Mouse (Mus musculus): ENCODE data around the gene Gm4216. TPM values are rescaled to one million over a fixed set of nuclear protein-coding genes. Genes with fewer than 3 reads are reported as not detected.
"Not testable (repeated sequence)": the region's sequence is repeated elsewhere in the genome, so short reads cannot be mapped to it uniquely, and the experiment has no call there.

Gene Gm4216
- polyA plus RNA-seq (2014; fragmentation: Nextera tagmentation; extraction: Ambion mirVana) = not detected in 2 replicates

DNA sequence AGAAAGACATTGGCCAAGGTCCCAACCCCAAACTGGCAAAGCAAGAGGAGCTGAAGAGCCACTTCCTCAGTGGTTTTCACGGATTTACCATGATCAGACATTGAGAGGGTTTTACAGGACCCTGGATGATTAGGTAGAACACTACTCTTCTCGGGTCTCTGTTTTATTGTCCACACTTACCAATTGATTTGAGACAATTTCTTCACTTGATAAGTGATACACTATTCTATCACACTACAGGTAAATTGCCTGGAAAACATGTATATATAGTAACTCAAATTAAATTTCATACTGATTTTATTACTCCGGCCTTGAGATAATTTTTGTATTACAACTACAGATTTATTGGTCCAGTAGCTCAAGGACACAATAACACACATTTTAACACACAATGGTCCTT, at the start of gene Gm4216:
Gene Gm4216 (minus strand): TSS at position 101 of the 400 bp plus-strand sequence.
- H3K9ac ChIP-seq; H3K9me3 ChIP-seq (ENCODE audit: low read depth, low read length); DNase-seq; H3K4me1 ChIP-seq (ENCODE audit: insufficient read depth); H3K27ac ChIP-seq (ENCODE audit: low read depth); H3K36me3 ChIP-seq (ENCODE audit: insufficient read depth); H3K4me3 ChIP-seq (ENCODE audit: low read depth, low read length); H3K27me3 ChIP-seq (ENCODE audit: insufficient read depth, low read length); ATAC-seq (ENCODE audit: insufficient read depth); H3K4me2 ChIP-seq: not testable (repeated sequence)
- WGBS = no CpG with 5 or more reads among the region's 3 CpGs

DNA sequence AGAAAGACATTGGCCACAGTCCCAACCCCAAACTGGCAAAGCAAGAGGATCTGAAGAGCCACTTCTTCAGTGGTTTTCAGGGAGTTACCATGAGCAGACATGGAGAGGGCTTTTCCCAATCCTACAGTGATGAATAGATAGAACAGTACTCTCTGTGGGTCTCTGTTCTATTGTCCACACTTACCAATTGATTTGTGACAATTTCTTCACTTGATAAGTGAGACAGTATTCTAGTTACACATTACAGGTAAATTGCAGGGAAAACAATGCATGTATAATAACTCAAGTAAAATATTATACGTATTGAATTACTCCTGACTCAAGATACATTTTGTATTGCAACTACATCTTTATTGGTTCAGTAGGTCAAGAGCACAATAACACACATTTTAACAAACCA, 47.6 kb upstream of the Gm4216 start, which contains the start of gene Gm8720:
Gene Gm8720 (minus strand): TSS at position 101 of the 400 bp plus-strand sequence.
- not testable (repeated sequence) for DNase-seq; H3K4me1 ChIP-seq (ENCODE audit: insufficient read depth); H3K36me3 ChIP-seq (ENCODE audit: insufficient read depth); H3K27me3 ChIP-seq (ENCODE audit: insufficient read depth, low read length); H3K27ac ChIP-seq (ENCODE audit: low read depth); ATAC-seq (ENCODE audit: insufficient read depth); H3K9ac ChIP-seq; H3K4me3 ChIP-seq (ENCODE audit: low read depth, low read length); H3K4me2 ChIP-seq; H3K9me3 ChIP-seq (ENCODE audit: low read depth, low read length)
- WGBS = no CpG with 5 or more reads among the region's 1 CpGs

- WGBS = no CpG with 5 or more reads among the region's 1 CpGs
- not testable (repeated sequence) for DNase-seq; H3K9ac ChIP-seq; H3K9me3 ChIP-seq (ENCODE audit: low read depth, low read length); ATAC-seq (ENCODE audit: insufficient read depth); H3K27me3 ChIP-seq (ENCODE audit: insufficient read depth, low read length); H3K27ac ChIP-seq (ENCODE audit: low read depth); H3K4me2 ChIP-seq; H3K4me1 ChIP-seq (ENCODE audit: insufficient read depth); H3K4me3 ChIP-seq (ENCODE audit: low read depth, low read length); H3K36me3 ChIP-seq (ENCODE audit: insufficient read depth)
Measured at GRCm38 (mm10) chr7:23055240-23055639, 35.5 kb upstream of the Gm4216 start, which contains the start of gene Vmn1r163. Gene Vmn1r163, plus strand, starts transcription at chr7:23055540.

DNA sequence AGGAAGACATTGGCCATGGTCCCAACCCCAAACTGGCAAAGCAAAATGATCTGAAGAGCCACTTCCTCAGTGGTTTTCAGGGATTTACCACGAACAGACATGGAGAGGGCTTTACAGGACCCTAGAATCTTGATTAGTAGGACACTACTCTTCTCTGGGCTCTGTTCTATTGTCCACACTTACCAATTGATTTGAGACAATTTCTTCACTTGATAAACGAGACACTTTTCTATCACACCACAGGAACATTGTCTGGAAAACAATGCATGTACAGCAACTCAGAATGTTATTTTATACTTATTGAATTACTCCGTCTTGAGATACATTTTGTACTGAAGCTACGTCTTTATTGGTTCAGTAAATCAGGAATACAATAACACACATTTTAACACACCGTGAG, 35.1 kb downstream of the Gm4216 start, which contains the start of gene Gm4214:
Gene Gm4214 (minus strand): TSS at position 101 of the 400 bp plus-strand sequence.
- not testable (repeated sequence) for H3K27ac ChIP-seq (ENCODE audit: low read depth); H3K4me2 ChIP-seq; H3K4me3 ChIP-seq (ENCODE audit: low read depth, low read length); H3K36me3 ChIP-seq (ENCODE audit: insufficient read depth); H3K9ac ChIP-seq; H3K27me3 ChIP-seq (ENCODE audit: insufficient read depth, low read length); DNase-seq; ATAC-seq (ENCODE audit: insufficient read depth); H3K4me1 ChIP-seq (ENCODE audit: insufficient read depth); H3K9me3 ChIP-seq (ENCODE audit: low read depth, low read length)
- WGBS = no CpG with 5 or more reads among the region's 5 CpGs

Other genes with a start within 250 kb of the Gm4216 start
- not detected in 2 replicates for gene Vmn1r158, start 229.1 kb downstream of the Gm4216 start, polyA plus RNA-seq (2014; fragmentation: Nextera tagmentation; extraction: Ambion mirVana)
- gene Vmn1r159, start 176.3 kb downstream of the Gm4216 start, polyA plus RNA-seq (2014; fragmentation: Nextera tagmentation; extraction: Ambion mirVana) = not detected in 2 replicates
- gene Vmn1r160, start 148.7 kb downstream of the Gm4216 start, polyA plus RNA-seq (2014; fragmentation: Nextera tagmentation; extraction: Ambion mirVana) = not detected in 2 replicates
- gene Gm4214, start 35.2 kb downstream of the Gm4216 start, polyA plus RNA-seq (2014; fragmentation: Nextera tagmentation; extraction: Ambion mirVana) = not detected in 2 replicates
- gene Vmn1r163, start 35.6 kb upstream of the Gm4216 start, polyA plus RNA-seq (2014; fragmentation: Nextera tagmentation; extraction: Ambion mirVana) = not detected in 2 replicates
- gene Gm8720, start 47.5 kb upstream of the Gm4216 start, polyA plus RNA-seq (2014; fragmentation: Nextera tagmentation; extraction: Ambion mirVana) = not detected in 2 replicates
- not detected in 2 replicates for gene Gm10662, start 124.6 kb upstream of the Gm4216 start, polyA plus RNA-seq (2014; fragmentation: Nextera tagmentation; extraction: Ambion mirVana)
- not detected in 2 replicates for gene Vmn1r165, start 197.4 kb upstream of the Gm4216 start, polyA plus RNA-seq (2014; fragmentation: Nextera tagmentation; extraction: Ambion mirVana)
- gene Vmn1r166, start 231.8 kb upstream of the Gm4216 start, polyA plus RNA-seq (2014; fragmentation: Nextera tagmentation; extraction: Ambion mirVana) = not detected in 2 replicates

All from lung, embryonic 14.5 days (tissue).